Mouse (Mus musculus) heart, postnatal 0 days (tissue): ENCODE data around the gene Atp6ap2.

Source experiments
- CTCF ChIP-seq: IDR thresholded peaks from 2 replicates; pipeline ENCODE4 v1.5.1; 2016; ENCODE audit warnings: antibody characterized with exemption, control low read depth, low read depth
- EP300 ChIP-seq: IDR thresholded peaks from 2 replicates; pipeline ENCODE4 v1.6.1; 2016; ENCODE audit warnings: antibody characterized with exemption, low read depth

DNA sequence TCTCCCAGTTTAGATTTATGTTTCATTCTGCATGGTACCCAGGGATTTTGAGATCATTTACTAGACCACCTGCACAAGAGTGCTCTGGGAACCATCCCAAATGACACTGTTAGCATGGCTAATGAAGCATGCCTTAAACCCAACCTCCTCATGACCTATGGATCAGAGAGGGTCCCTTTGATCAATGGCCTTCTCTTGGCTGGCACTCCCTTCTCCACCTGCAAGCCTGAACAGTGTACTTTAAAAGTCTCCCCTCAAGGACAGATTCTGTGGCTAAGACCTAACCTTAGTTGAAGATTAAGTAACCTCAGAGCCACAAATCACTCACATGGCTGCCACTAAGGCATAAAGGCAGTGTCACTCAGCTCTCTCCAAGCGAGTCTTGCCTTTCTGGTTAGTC, 16.2 kb upstream of the Atp6ap2 start:
- TF ChIP-seq CTCF (no peak), EP300 (no peak)
